ENCODE assay signal across 16 mouse cellular contexts in genomic region chr5:51586187-51586586, GRCm38 (mm10). TPM values are rescaled to one million over a fixed set of nuclear protein-coding genes. Genes with fewer than 3 reads are reported as not detected.
A peak's percentile ranks its signal among the peaks of the same experiment; 100 is the strongest.
DNase-seq lines count a peak whose midpoint lies in the region; ATAC-seq and TF ChIP-seq lines count a peak whose summit lies in the region.
"Had no signal": no experiment of that assay in that cellular context is flagged by ENCODE, and none has a peak within 500 bp of the region (broad histone marks: within the 10 kb centered on the region; RNA-seq: fewer than 3 reads in every experiment).

No protein-coding gene starts in this region.

- H3K36me3 ChIP-seq in heart, postnatal 0 days (replicated peaks; ENCODE audit: control insufficient read depth, insufficient read depth, low read length): no peaks in the 10 kb centered on the region
- H3K36me3 ChIP-seq in liver, adult 2 months (ENCODE audit: control insufficient read depth, insufficient read depth, low read length): no peaks in the 10 kb centered on the region
- H3K36me3 ChIP-seq in liver, embryonic 12.5 days: no peaks in the 10 kb centered on the region
- H3K36me3 ChIP-seq in intestine, embryonic 16.5 days (ENCODE audit: control insufficient read depth, insufficient read depth, low read length): no peaks in the 10 kb centered on the region
- no peaks in the 10 kb centered on the region for H3K36me3 ChIP-seq in small intestine, adult 2 months (ENCODE audit: control insufficient read depth, insufficient read depth, low read length)
- H3K36me3 ChIP-seq: embryonic facial prominence, embryonic 15.5 days; hindbrain, embryonic 12.5 days; stomach, embryonic 15.5 days had no signal

- ATAC-seq in heart, postnatal 0 days (ENCODE audit: insufficient read depth, low read depth): no peak; the same call in 1 of the 2 replicates
- ATAC-seq in liver, embryonic 12.5 days: no peak
- ATAC-seq in intestine, embryonic 16.5 days: peak; percentile 50; the same call in 1 of the 2 replicates

- TF ChIP-seq POLR2A in liver, adult 2 months (IDR thresholded peaks at IDR 0.05; ENCODE audit: extremely low read depth, insufficient read depth, low read length): no peak
- TF ChIP-seq POLR2A in small intestine, adult 2 months (IDR thresholded peaks at IDR 0.05; ENCODE audit: low read depth, low read length): no peak

- no peak overlapping the region for H3K4me2 ChIP-seq in heart, postnatal 0 days (ENCODE audit: low read depth, low read length)
- H3K4me2 ChIP-seq in liver, embryonic 12.5 days: no peak overlapping the region
- no peak overlapping the region for H3K4me2 ChIP-seq in intestine, embryonic 16.5 days (ENCODE audit: low read depth, low read length)
- H3K4me2 ChIP-seq: embryonic facial prominence, embryonic 15.5 days; hindbrain, embryonic 12.5 days; stomach, embryonic 15.5 days had no signal

- no peaks in the 10 kb centered on the region for H3K9me3 ChIP-seq in heart, postnatal 0 days (replicated peaks; ENCODE audit: control insufficient read depth, low read length)
- H3K9me3 ChIP-seq in liver, embryonic 12.5 days (replicated peaks): no peaks in the 10 kb centered on the region
- no peaks in the 10 kb centered on the region for H3K9me3 ChIP-seq in intestine, embryonic 16.5 days (ENCODE audit: control insufficient read depth, low read length)
- H3K9me3 ChIP-seq: embryonic facial prominence, embryonic 15.5 days; hindbrain, embryonic 12.5 days; stomach, embryonic 15.5 days had no signal

- no peak for TF ChIP-seq EP300 in heart, postnatal 0 days (IDR thresholded peaks at IDR 0.05; ENCODE audit: low read depth)

- peaks cover 14% of the 10 kb centered on the region for H3K4me1 ChIP-seq in heart, postnatal 0 days (ENCODE audit: control insufficient read depth, insufficient read depth)
- no peaks in the 10 kb centered on the region for H3K4me1 ChIP-seq in liver, adult 2 months (ENCODE audit: control insufficient read depth, insufficient read depth, low read length)
- 0 out of 2 replicates have a peak, but pooled peaks cover 10% of the 10 kb centered on the region for H3K4me1 ChIP-seq in liver, embryonic 12.5 days
- peaks cover 3% of the 10 kb centered on the region for H3K4me1 ChIP-seq in intestine, embryonic 16.5 days (ENCODE audit: control insufficient read depth, insufficient read depth, low read length)
- H3K4me1 ChIP-seq in small intestine, adult 2 months (ENCODE audit: control insufficient read depth, insufficient read depth, insufficient read length, low read length): peaks cover 22% of the 10 kb centered on the region; the same call in 1 of the 2 replicates
- H3K4me1 ChIP-seq: embryonic facial prominence, embryonic 15.5 days; hindbrain, embryonic 12.5 days had no signal

- peak; percentile 40 for TF ChIP-seq CTCF in heart, postnatal 0 days (IDR thresholded peaks at IDR 0.05; ENCODE audit: low read depth)
- TF ChIP-seq CTCF in liver, adult 2 months (IDR thresholded peaks at IDR 0.05; ENCODE audit: low read depth, low read length): peak; percentile 6; the same call in 1 of the 2 replicates
- TF ChIP-seq CTCF in small intestine, adult 2 months (IDR thresholded peaks at IDR 0.05; ENCODE audit: extremely low read depth, insufficient read length, insufficient replicate concordance, low read depth, low read length): peak; percentile 23; the same call in 1 of the 2 replicates

- no peaks in the 10 kb centered on the region for H3K27me3 ChIP-seq in heart, postnatal 0 days (ENCODE audit: control insufficient read depth, insufficient read depth, low read length)
- no peaks in the 10 kb centered on the region for H3K27me3 ChIP-seq in liver, adult 2 months (ENCODE audit: control insufficient read depth, insufficient read depth, low read length)
- no peaks in the 10 kb centered on the region for H3K27me3 ChIP-seq in liver, embryonic 12.5 days (replicated peaks)
- H3K27me3 ChIP-seq in intestine, embryonic 16.5 days (replicated peaks; ENCODE audit: control insufficient read depth, insufficient read depth, low read length): no peaks in the 10 kb centered on the region
- H3K27me3 ChIP-seq in small intestine, adult 2 months (ENCODE audit: control insufficient read depth, insufficient read depth, low read length): no peaks in the 10 kb centered on the region
- H3K27me3 ChIP-seq: embryonic facial prominence, embryonic 15.5 days; hindbrain, embryonic 12.5 days; stomach, embryonic 15.5 days had no signal

- intact Hi-C loops in heart, postnatal 36 days (cut with DNase I): loop anchor here (5.0 kb wide), 1 partner anchor 481 kb away; no protein-coding TSS in a partner anchor
- intact Hi-C loops in left cerebral cortex, postnatal 36 days (cut with DNase I): no loop called here

- H3K79me2 ChIP-seq in liver, adult 2 months (ENCODE audit: control insufficient read depth, insufficient read depth, low read length): no peaks in the 10 kb centered on the region

- WGBS in heart, postnatal 0 days: 79% methylated on average over 2 of the region's 2 CpGs
- WGBS in liver, adult 2 months: 89% methylated on average over 2 of the region's 2 CpGs
- 65% methylated on average over 2 of the region's 2 CpGs for WGBS in liver, embryonic 12.5 days (ENCODE audit: insufficient replicate concordance)
- 88% methylated on average over 2 of the region's 2 CpGs for WGBS in intestine, embryonic 16.5 days
- WGBS in small intestine, adult 2 months: 90% methylated on average over 2 of the region's 2 CpGs

- H3K27ac ChIP-seq in heart, postnatal 0 days (ENCODE audit: low read depth): no peak overlapping the region
- no peak overlapping the region for H3K27ac ChIP-seq in liver, adult 2 months (replicated peaks; ENCODE audit: insufficient read depth, low read depth, low read length)
- H3K27ac ChIP-seq in liver, embryonic 12.5 days: no peak overlapping the region
- H3K27ac ChIP-seq in intestine, embryonic 16.5 days (ENCODE audit: low read length): no peak overlapping the region
- no peak overlapping the region for H3K27ac ChIP-seq in small intestine, adult 2 months (ENCODE audit: insufficient read depth, low read depth, low read length)
- H3K27ac ChIP-seq: embryonic facial prominence, embryonic 15.5 days; hindbrain, embryonic 12.5 days; stomach, embryonic 15.5 days had no signal

- no peak overlapping the region for H3K4me3 ChIP-seq in heart, postnatal 0 days (ENCODE audit: low read depth, low read length)
- no peak overlapping the region for H3K4me3 ChIP-seq in liver, adult 2 months (ENCODE audit: insufficient read depth, low read depth, low read length)
- no peak overlapping the region for H3K4me3 ChIP-seq in liver, embryonic 12.5 days
- no peak overlapping the region for H3K4me3 ChIP-seq in intestine, embryonic 16.5 days (ENCODE audit: low read length)
- no peak overlapping the region for H3K4me3 ChIP-seq in small intestine, adult 2 months (ENCODE audit: low read depth, low read length)
- H3K4me3 ChIP-seq: embryonic facial prominence, embryonic 15.5 days; hindbrain, embryonic 12.5 days; stomach, embryonic 15.5 days had no signal

- no peak for DNase-seq in heart, postnatal 0 days (ENCODE audit: low spot score)
- DNase-seq in heart, postnatal 36 days: no peak
- no peak for DNase-seq in liver, adult 2 months (ENCODE audit: extremely low read depth, low read depth, low spot score)
- no peak for DNase-seq in left cerebral cortex, postnatal 36 days (ENCODE audit: low spot score in 2 of 2)
- DNase-seq: cerebellum, adult 2 months; cerebellum, postnatal 36 days; lung, postnatal 4 days; right cerebral cortex, postnatal 25 days; thymus, adult 2 months had no signal

- no peak overlapping the region for H3K9ac ChIP-seq in heart, postnatal 0 days (replicated peaks; ENCODE audit: low read depth, low read length)
- H3K9ac ChIP-seq in liver, adult 2 months (ENCODE audit: low read depth, low read length): no peak overlapping the region
- no peak overlapping the region for H3K9ac ChIP-seq in liver, embryonic 12.5 days
- no peak overlapping the region for H3K9ac ChIP-seq in intestine, embryonic 16.5 days (ENCODE audit: low read depth, low read length)
- H3K9ac ChIP-seq: embryonic facial prominence, embryonic 15.5 days; hindbrain, embryonic 12.5 days; stomach, embryonic 15.5 days had no signal

RNA-seq across cellular contexts. Expression of gene Ppargc1a, which starts 18.7 kb away (rescaled TPM):
- 50.8 and 69.1 TPM in 2 replicates for total RNA-seq in heart, postnatal 0 days (2014; rRNA removed; ENCODE audit: low replicate concordance)
- polyA plus RNA-seq in heart, postnatal 0 days (2015; fragmentation: Nextera tagmentation; extraction: Ambion mirVana): 51.8 and 61.4 TPM in 2 replicates
- 100 to 1,000 TPM in 1 of 2 experiments, 10 to 100 TPM in 1; 96.2 to 152 TPM for total RNA-seq in heart, postnatal 36 days (2021)
- total RNA-seq in liver, adult 2 months (2014; rRNA removed): 5.4 and 6.5 TPM in 2 replicates
- 1.6 and 1.7 TPM in 2 replicates for polyA plus RNA-seq in liver, adult 2 months (2012; rRNA removed)
- 2.2 and 2.5 TPM in 2 replicates for polyA plus RNA-seq in liver, embryonic 12.5 days (2016; fragmentation: Nextera tagmentation; extraction: Ambion mirVana)
- 8.9 and 10.5 TPM in 2 replicates for polyA plus RNA-seq in intestine, embryonic 16.5 days (2015; fragmentation: Nextera tagmentation; extraction: Ambion mirVana)
- 2.1 and 9.0 TPM in 2 replicates for polyA plus RNA-seq in small intestine, adult 2 months (2012; rRNA removed)
- total RNA-seq in left cerebral cortex, postnatal 36 days (2021): 10 to 100 TPM; 54.8 to 55.6 TPM
- total RNA-seq: granulocyte monocyte progenitor cell, adult 5-6 weeks had no signal
